Mouse (Mus musculus) small intestine, adult 2 months (tissue): ENCODE results near the gene 2510039O18Rik.

Experiments
- CTCF ChIP-seq: fragments of 200-500 bp; IDR thresholded peaks from 2 replicates; pipeline ENCODE4 v1.5.1; 2012; ENCODE audit warnings: low read depth, mild to moderate bottlenecking, control low read depth, inconsistent platforms, low read length, moderate library complexity, mixed read lengths; ENCODE audit not compliant: insufficient replicate concordance, insufficient read length; ENCODE audit errors: extremely low read depth
- POLR2A ChIP-seq: fragments of 200-500 bp; IDR thresholded peaks from 2 replicates; pipeline ENCODE4 v1.6.1; 2012; ENCODE audit warnings: low read depth, mild to moderate bottlenecking, control low read depth, inconsistent platforms, low read length, moderate library complexity

- no peak for TF ChIP-seq POLR2A
- TF ChIP-seq CTCF: no peak
Measured at GRCm38 (mm10) chr4:147957141-147957540, 16.4 kb downstream of the 2510039O18Rik start.
